Mouse (Mus musculus) adrenal gland, postnatal 25 days (tissue): ENCODE data around the gene Cald1. TPM values are rescaled to one million over a fixed set of nuclear protein-coding genes. Genes with fewer than 3 reads are reported as not detected.
A peak's percentile ranks its signal among the peaks of the same experiment; 100 is the strongest.

ENCODE experiments used
- DNase-seq: peaks from one replicate; pipeline ENCODE4 v3.0.0; 2021; ENCODE audit warnings: mixed read lengths
- total RNA-seq: library from RNA; stranded (reverse); gene quantifications from 2 replicates; pipeline ENCODE4 v1.2.3, GENCODE M21; 2021

Cald1 gene
- total RNA-seq, 1 experiment from 2014 or later, result 58.7 TPM

DNA sequence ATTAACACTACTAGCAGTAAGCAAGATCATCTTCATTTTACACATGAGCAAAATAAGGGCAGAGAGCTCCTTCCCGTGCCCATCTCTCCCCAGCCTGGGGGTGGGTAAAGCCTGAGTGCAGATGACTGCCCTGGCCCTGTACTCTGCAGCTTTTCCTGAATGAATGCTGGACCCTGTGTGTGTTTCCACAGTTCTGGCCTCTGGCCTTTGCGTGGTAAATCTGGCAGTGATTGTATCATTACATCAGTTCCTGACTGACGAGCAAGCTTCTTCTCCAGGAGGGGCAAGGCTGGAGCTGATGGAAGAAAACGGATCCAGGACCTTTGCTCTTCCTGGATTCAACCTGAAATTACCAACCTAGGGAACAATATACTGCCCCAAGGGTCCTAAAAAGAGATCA, 122.1 kb downstream of the Cald1 start:
- DNase-seq, result no peak

- DNase-seq, result no peak
These were observed 123.4 kb downstream of the Cald1 start for GRCm38 (mm10) chr6:34721740-34722139.

GRCm38 (mm10) chr6:34722660-34723059, 124.4 kb downstream of the Cald1 start:
- DNase-seq, result no peak

DNA sequence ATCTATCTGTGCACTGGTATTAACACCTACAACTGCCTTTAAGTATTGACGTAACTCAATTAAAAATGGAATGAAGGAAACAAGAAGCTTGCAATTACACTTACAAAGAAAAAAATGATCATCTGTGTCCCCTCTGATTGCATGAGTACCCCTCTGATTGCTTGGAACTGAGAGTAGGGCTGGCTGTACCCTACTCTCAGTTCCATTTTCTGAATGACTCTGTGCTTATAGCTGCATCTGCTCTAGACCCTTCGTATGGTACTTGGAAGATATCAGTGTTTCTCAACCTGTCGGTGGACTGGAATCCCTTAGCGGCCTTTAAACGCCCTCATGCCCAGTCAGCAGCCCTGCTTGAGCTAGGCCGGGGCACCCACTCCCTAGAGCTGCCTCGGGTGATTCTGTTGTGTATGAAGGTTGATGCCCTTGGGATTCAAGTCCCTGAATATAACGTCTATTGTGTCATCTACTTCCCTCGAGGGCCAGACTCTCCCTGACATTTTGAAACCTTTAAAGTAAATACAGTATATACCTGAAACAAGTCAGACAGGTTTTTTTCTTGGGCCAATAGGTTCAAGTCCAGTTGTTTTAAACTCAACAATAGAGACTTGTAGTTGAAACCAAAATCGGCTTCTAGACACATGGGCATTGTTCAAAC, 125.1 kb downstream of the Cald1 start:
- DNase-seq, result no peak

DNA sequence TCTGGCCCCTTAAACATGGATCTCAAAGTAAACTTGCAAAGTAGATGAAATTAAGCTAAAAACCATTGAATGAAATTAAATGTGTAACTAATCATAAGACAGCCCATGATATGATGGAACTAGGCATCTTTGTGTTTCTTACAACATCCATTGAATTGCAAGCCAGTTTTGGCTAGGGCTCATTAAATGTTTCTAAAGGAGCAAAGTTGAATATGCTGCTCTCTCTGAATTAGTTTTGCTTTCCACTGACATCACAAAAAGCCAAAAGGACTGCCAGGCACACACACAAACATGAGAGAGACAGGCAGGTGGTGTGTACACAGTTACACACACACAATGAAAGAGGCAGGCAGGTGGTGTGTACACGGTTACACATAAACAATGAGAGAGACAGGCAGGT, 127.4 kb downstream of the Cald1 start:
- no peak for DNase-seq

- DNase-seq, result no peak
These were observed 127.8 kb downstream of the Cald1 start for GRCm38 (mm10) chr6:34726104-34726503.

- DNase-seq, result no peak
These were observed 129.2 kb downstream of the Cald1 start for GRCm38 (mm10) chr6:34727316-34727983.

DNA sequence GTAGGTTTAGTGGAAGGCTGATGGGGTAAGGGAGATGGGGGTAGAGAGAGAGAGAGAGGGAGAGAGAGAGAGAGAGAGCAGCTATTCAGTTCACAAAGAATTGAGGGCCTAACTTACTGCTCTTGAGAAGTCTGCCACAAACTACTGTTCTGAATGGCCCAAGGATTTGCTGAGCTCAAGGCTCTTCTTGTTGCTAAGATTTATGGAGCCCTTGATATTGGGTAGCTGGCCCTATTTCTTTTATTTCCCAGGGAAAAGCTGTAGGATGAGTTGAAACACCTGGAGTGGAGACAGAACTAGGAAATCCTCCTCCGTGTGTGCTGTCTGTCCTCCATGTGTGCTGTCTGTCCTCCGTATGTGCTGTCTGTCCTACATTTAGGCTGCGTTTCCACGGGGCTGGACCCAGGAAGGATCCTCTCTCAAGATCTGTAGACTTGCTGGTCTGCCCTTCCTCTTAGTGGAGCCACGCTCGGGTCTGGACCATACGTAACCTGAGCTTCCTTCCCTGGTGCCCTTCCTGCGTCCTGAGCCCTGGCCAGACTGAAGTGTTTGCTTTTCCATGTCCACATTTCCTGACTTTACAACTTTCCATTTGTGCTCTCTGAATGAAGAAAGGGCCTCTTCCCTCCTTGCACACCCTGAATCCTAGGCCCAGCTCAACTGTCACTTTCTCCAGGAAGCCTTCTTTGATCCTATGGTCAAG, 131.3 kb downstream of the Cald1 start:
- no peak for DNase-seq

DNA sequence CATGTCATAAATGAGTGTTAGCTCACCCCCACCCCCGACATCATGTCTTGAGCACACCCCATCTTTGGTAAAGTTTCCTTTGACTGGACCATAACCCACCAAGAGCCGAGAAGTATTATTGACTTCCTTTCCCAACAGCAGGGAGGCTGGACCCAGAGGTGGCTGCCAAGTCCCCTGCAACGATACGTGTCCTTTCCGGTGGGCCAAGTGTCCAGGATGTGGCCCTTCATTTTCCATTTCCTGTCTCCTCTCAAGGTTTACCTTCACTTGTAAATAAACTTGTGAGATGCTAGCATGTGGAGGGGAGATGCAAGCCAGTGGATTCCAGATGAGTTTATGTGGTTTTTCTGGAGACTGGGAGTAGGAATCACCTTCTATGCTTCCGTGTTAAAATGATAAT, 132.7 kb downstream of the Cald1 start:
- DNase-seq, result no peak

DNA sequence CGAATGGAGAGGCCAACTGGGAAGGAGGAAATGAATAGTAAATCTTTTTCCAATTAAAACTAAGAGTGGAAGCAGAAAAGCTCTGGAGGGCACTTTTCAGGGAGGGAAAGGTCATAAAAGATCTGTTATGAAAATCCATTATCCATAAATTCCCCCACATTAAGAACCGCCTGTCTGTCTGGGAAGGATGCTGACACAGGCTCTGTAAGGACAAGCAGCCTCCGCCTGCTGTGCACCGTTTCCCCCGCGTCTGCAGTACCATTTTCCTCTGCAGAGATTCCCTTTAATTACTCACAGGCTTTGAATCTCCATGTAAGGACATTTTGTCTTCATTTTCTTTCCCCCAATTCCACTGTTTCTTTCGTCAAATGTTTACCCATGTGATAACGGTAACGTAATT, 133.2 kb downstream of the Cald1 start:
- no peak for DNase-seq

DNA sequence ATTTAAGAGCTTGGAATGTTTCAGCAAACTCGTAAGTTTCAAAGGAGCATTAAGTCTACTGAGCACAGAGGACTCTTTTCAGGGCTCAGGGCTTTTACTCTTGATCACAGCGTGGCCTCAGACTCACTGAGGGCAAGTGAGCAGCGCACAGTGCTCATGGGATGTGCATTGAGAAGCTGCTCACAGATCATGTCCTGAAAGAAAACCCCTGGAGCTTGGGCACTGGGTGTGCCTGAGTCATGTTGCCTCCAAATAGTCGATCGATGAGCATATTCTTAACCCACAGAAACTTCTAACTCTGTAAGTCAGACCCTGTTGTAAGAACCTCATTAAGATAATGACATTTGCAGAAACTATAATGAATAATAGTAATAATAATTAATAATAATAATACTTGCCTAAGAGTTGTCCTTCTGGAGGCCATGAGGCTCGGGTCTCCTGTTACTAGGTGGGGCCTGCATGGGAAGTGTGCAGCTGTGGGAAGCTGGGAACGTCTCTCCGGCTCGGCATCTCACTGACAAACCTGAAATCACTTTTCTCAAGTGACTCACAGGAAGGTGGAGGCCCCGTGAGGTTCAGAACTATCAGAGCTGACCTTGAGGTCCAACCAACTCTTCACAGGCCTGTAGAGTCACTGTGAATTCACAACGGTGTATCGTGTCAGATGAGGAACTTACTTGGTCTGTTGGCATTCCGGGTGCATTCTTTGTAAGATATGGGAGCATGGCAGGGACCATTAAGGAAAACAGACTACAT, 136.8 kb downstream of the Cald1 start:
- DNase-seq, result no peak

DNA sequence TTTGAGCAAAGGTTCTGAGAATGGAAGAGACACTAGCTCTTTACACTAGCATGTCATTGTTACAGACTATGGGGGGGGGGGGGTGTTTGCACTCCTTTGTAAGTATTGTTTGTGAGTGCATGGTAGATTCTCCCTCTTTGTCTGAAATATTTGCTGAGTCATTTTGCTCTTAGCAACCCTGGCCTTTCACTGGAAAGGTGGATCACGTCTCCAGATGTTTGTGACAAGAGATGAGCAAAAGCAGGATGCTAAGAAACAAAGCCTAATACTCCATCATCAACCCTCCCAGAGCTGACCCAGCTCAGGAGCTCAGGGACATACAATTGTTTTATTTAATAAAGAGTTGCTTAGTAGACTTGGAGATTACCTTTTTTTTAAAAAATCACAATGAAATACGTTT, 138.6 kb downstream of the Cald1 start:
- no peak for DNase-seq

DNA sequence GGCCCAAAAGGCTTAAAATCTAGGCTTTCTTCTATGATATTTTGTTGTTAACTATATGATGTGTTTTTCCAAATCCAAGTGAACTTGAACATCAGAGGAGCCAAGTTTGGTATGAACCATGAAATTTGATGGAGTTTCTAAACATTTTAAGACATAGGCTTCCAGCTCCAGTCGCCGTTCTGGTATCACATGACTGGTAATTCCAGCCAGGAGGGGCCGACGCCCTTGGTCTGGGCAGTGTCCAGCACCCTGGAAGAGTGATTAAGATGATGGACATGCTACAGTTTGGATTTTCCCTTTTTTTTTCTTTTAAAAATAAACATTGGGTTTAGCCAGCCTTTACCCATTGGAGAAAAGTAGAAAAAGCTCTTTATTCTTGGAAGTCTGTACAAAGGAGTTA, 145.6 kb downstream of the Cald1 start:
- no peak for DNase-seq

- DNase-seq, result no peak
These were observed 149.5 kb downstream of the Cald1 start for GRCm38 (mm10) chr6:34747846-34748245.

DNA sequence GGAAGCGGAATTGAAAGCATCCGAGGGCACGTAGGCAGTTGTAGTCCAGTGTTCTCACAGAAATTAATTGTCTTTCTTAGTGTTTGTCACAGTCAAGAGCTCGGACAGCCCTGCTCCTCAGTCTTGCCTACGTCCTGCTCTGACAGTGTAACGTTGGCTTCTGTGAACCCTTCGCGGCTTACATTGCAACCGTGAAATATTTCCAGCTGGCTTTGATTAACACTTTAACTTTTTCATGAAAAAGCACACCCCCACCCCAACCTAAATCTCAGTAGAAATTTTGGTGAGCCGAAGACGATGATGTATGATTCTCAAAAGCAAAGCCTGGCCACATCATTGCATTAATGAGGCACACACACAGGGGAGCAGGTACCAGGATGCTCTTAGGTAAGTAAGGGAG, 150.3 kb downstream of the Cald1 start:
- DNase-seq, result no peak

DNA sequence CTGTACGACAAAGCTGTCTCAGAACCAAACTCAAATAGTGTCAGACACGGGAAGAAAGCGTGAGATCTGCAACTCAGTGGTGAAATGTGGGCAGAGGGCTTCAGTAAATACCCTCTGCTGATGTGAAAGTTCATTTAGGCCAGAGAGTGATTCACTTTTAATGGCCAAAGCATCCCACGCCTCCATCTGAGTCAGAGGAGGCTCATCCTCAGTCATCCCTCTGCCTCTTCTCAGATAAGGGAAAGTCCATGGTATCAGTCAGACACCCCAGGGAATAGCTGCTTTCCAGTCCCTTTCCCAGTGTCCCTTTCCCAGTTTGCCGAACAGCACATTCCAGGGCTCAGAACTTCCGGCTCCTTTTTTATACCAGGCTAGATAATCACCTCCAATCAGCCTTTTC, 151.2 kb downstream of the Cald1 start:
- no peak for DNase-seq

GRCm38 (mm10) chr6:34750487-34751120, 152.3 kb downstream of the Cald1 start:
- DNase-seq, result no peak

DNA sequence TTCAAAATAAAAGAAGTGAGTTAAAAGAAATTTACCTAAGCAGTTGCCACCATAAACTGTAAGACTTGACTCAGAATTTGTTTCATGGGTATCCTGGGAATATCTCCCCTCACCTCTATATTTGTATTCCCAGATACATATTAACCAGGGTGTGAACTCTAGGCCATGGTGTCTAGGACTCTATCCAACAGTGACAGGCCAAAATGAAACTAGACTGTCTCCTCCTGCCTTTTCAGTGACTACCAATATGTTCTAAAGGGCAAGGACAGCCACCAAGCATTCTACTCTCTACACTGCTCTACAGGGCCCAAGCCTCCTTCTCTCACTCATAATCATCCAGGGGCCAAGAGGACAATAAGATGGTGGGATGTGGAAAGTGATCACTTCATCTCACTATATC, 153.3 kb downstream of the Cald1 start:
- DNase-seq, result no peak

DNA sequence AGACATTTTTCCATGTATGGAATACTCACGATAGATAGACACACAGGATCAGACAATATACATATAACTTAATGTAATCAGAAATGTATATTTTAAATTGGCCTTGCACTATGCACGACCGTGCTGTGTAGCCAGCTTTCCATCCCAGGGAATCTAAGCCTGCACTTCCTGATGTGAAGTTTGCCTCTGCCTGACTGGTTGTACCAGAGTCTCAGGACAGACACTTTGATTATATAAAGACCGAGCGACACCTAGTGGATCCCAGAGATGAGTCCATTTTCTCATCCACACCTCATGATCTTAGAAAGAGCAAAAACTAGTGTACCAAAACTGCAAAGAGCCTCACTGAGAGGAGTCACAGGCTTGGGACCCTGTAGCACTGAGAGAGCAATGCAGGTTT, 156.1 kb downstream of the Cald1 start:
- peak; percentile 13 for DNase-seq

- DNase-seq, result no peak
These were observed 160.0 kb downstream of the Cald1 start for GRCm38 (mm10) chr6:34758340-34758739.

DNA sequence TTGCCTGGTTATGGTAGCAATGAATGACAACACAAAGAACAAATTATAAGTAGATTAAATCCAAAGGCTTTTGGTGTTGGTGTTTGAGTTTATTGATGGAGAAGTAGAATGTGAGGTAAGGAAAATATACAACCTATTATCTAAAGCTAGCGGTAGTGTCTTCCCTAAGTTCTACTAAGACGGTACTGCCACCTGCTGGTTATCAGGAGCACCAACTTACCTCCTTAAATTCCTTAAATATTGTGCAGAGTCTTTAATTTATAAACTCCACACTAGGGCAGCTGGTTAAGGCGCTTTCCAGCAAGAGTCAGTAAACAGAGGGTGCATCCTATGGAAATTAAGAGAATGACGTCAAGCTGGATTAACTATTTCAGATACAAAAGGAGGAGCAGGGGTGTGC, 161.7 kb downstream of the Cald1 start:
- DNase-seq, result peak; percentile 37

- no peak for DNase-seq
These were observed 167.4 kb downstream of the Cald1 start for GRCm38 (mm10) chr6:34765721-34766120.
